Mouse (Mus musculus): ENCODE results near the gene Polr3b. TPM values are rescaled to one million over a fixed set of nuclear protein-coding genes. Genes with fewer than 3 reads are reported as not detected.

Gene Polr3b
- 4.1 and 4.8 TPM in 2 replicates for polyA plus RNA-seq (2012; rRNA removed)

DNA sequence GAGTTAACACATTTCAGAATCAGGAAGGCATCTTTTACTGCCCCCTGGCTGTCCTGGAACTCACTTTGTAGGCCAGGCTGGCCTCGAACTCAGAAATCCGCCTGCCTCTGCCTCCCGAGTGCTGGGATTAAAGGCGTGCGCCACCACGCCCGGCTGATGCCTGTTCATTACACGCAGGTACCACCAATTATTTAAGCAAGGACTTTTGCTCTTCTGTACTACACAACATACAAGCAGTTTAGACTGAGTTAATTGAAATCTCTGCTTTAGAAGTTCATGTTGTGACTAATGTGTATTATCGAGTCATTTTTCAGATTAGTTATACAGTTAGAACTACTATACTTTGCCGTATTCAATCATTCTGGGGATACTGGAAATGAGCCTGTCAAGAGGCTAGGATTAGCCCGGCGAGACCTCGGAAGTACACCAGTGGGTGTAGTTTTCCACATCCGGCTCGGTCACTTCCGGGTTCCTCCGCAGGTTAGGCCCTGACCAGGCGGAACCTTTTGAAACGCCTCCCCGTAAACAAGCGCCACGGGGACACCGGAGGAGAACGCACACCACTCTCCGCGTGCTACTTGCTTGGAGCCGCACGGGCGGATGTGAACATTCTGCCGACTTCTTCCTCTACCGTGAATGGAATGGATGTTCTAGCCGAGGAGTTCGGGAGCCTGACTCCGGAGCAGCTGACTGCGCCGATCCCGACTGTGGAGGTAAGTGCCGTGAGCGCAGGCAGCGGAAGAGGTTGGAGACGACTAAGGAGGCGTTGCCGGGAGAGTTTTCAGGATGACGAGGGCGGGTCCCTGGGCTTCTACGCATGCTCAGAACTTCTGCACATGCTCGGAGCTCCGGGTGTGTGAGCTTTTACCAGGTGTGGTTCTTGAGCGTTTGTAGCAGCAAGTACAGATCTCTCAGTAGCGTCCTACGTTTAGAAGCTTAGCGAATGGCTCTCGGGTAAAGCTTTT lies at the start of gene Polr3b:
Gene Polr3b, plus strand, starts transcription at position 467 of the 965 bp plus-strand sequence.
- Histone ChIP-seq H3K36me3 (ENCODE audit: control insufficient read depth, insufficient read depth, low read length) (no peaks in the 10 kb centered on the region), H3K27ac (ENCODE audit: control insufficient read depth, insufficient read depth, low read depth, low read length) (peak within 1 kb of the TSS; percentile 88), H3K27me3 (ENCODE audit: control insufficient read depth, insufficient read depth, low read length) (no peaks in the 10 kb centered on the region), H3K4me1 (ENCODE audit: control insufficient read depth, insufficient read depth, low read length) (no peaks in the 10 kb centered on the region; the same call in 1 of the 2 replicates), H3K4me3 (ENCODE audit: control insufficient read depth, low read depth, low read length) (peak within 1 kb of the TSS; percentile 93)
- TF ChIP-seq CTCF (IDR thresholded peaks at IDR 0.05; ENCODE audit: control insufficient read depth, insufficient read depth, insufficient replicate concordance, low read depth, low read length) (no peak), POLR2A (IDR thresholded peaks at IDR 0.05; ENCODE audit: control insufficient read depth, low read depth, low read length) (peak; percentile 87)

- Histone ChIP-seq H3K4me3 (ENCODE audit: control insufficient read depth, low read depth, low read length) (no peak overlapping the region), H3K36me3 (ENCODE audit: control insufficient read depth, insufficient read depth, low read length) (no peaks in the 10 kb centered on the region), H3K27me3 (ENCODE audit: control insufficient read depth, insufficient read depth, low read length) (no peaks in the 10 kb centered on the region), H3K27ac (ENCODE audit: control insufficient read depth, insufficient read depth, low read depth, low read length) (no peak overlapping the region), H3K4me1 (ENCODE audit: control insufficient read depth, insufficient read depth, low read length) (peaks cover 13% of the 10 kb centered on the region)
- TF ChIP-seq POLR2A (IDR thresholded peaks at IDR 0.05; ENCODE audit: control insufficient read depth, low read depth, low read length) = no peak
- no peak for TF ChIP-seq CTCF (IDR thresholded peaks at IDR 0.05; ENCODE audit: control insufficient read depth, insufficient read depth, insufficient replicate concordance, low read depth, low read length)
Measured at GRCm38 (mm10) chr10:84573671-84574420, 48.2 kb upstream of the Polr3b start.

DNA sequence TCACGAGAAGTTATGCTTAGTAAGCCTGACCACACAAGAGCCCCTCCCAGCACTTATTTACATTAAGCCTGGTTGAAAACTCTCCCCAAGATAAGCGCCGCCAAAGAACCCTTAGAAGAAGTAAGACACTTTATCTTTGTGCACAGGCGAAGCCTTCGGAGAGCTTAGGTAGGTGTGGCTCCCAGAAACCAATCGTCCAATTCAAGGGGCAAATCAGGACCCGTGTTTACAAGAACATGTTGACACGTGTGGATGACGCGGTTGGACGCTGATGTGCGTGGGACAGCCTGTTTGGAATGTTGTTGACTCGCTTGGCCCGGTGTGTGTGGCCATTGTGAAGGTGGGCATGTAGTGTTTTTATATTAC lies 46.1 kb upstream of the Polr3b start:
- Histone ChIP-seq H3K4me3 (ENCODE audit: control insufficient read depth, low read depth, low read length) (peak overlapping the region; percentile 94), H3K4me1 (ENCODE audit: control insufficient read depth, insufficient read depth, low read length) (peaks cover 13% of the 10 kb centered on the region), H3K27ac (ENCODE audit: control insufficient read depth, insufficient read depth, low read depth, low read length) (peak overlapping the region; percentile 56), H3K36me3 (ENCODE audit: control insufficient read depth, insufficient read depth, low read length) (no peaks in the 10 kb centered on the region), H3K27me3 (ENCODE audit: control insufficient read depth, insufficient read depth, low read length) (no peaks in the 10 kb centered on the region)
- TF ChIP-seq CTCF (IDR thresholded peaks at IDR 0.05; ENCODE audit: control insufficient read depth, insufficient read depth, insufficient replicate concordance, low read depth, low read length) = no peak
- TF ChIP-seq POLR2A (IDR thresholded peaks at IDR 0.05; ENCODE audit: control insufficient read depth, low read depth, low read length) = peak; percentile 38; the same call in 1 of the 2 replicates

- Histone ChIP-seq H3K4me1 (ENCODE audit: control insufficient read depth, insufficient read depth, low read length) (peaks cover 13% of the 10 kb centered on the region), H3K27me3 (ENCODE audit: control insufficient read depth, insufficient read depth, low read length) (no peaks in the 10 kb centered on the region), H3K36me3 (ENCODE audit: control insufficient read depth, insufficient read depth, low read length) (no peaks in the 10 kb centered on the region), H3K4me3 (ENCODE audit: control insufficient read depth, low read depth, low read length) (peak within 1 kb of the TSS; percentile 94), H3K27ac (ENCODE audit: control insufficient read depth, insufficient read depth, low read depth, low read length) (peak within 1 kb of the TSS; percentile 96)
- no peak for TF ChIP-seq POLR2A (IDR thresholded peaks at IDR 0.05; ENCODE audit: control insufficient read depth, low read depth, low read length)
- TF ChIP-seq CTCF (IDR thresholded peaks at IDR 0.05; ENCODE audit: control insufficient read depth, insufficient read depth, insufficient replicate concordance, low read depth, low read length) = no peak
Measured at GRCm38 (mm10) chr10:84576395-84577070, 45.6 kb upstream of the Polr3b start, which contains the start of gene Tcp11l2. Tcp11l2 (plus strand) TSS chr10:84576626.

DNA sequence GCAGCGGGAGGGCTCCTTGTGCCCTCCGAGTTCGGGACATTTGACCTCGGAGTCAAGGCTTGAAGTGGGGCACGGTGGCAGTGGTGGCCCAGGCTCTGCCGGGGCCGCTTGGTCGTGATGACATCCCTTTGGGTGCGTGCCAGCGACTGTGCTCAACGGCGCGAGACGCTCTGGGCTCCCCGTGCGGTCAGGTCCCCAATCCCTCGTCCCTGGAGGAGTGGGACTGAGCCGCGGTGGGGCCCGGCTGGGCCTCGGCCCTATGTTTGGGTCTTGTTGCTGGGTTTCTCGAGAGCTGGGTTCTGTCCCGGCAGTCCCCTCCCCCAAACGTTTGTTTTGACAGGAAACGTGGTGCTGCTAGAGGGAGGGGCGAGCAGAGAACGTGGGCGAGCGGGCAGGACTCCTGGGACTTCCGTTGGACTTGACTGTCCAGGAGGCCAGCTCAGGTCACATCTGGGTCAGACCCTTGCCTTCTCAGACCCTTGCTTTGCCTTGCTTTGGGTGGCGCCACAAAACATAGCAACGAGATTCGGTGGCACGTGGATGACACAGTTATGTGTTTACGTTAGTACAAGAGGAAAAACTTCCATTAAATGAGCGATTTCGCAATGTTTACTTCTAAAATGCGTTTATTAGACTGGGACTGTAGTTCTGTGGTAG lies 44.9 kb upstream of the Polr3b start:
- Histone ChIP-seq H3K27me3 (ENCODE audit: control insufficient read depth, insufficient read depth, low read length) (no peaks in the 10 kb centered on the region), H3K4me3 (ENCODE audit: control insufficient read depth, low read depth, low read length) (peak overlapping the region; percentile 94), H3K27ac (ENCODE audit: control insufficient read depth, insufficient read depth, low read depth, low read length) (peak overlapping the region; percentile 96), H3K36me3 (ENCODE audit: control insufficient read depth, insufficient read depth, low read length) (no peaks in the 10 kb centered on the region), H3K4me1 (ENCODE audit: control insufficient read depth, insufficient read depth, low read length) (peaks cover 9% of the 10 kb centered on the region)
- TF ChIP-seq POLR2A (IDR thresholded peaks at IDR 0.05; ENCODE audit: control insufficient read depth, low read depth, low read length) (peak; percentile 91), CTCF (IDR thresholded peaks at IDR 0.05; ENCODE audit: control insufficient read depth, insufficient read depth, insufficient replicate concordance, low read depth, low read length) (0 out of 2 replicates have a peak, but pooled peaks have one; percentile 7)

GRCm38 (mm10) chr10:84578738-84579137 lies 43.4 kb upstream of the Polr3b start:
- Histone ChIP-seq H3K4me1 (ENCODE audit: control insufficient read depth, insufficient read depth, low read length) (peaks cover 7% of the 10 kb centered on the region), H3K27ac (ENCODE audit: control insufficient read depth, insufficient read depth, low read depth, low read length) (no peak overlapping the region), H3K27me3 (ENCODE audit: control insufficient read depth, insufficient read depth, low read length) (no peaks in the 10 kb centered on the region), H3K4me3 (ENCODE audit: control insufficient read depth, low read depth, low read length) (peak overlapping the region; percentile 94), H3K36me3 (ENCODE audit: control insufficient read depth, insufficient read depth, low read length) (no peaks in the 10 kb centered on the region)
- no peak for TF ChIP-seq CTCF (IDR thresholded peaks at IDR 0.05; ENCODE audit: control insufficient read depth, insufficient read depth, insufficient replicate concordance, low read depth, low read length)
